ENCODE assay signal across 14 mouse cellular contexts in the genomic region with DNA sequence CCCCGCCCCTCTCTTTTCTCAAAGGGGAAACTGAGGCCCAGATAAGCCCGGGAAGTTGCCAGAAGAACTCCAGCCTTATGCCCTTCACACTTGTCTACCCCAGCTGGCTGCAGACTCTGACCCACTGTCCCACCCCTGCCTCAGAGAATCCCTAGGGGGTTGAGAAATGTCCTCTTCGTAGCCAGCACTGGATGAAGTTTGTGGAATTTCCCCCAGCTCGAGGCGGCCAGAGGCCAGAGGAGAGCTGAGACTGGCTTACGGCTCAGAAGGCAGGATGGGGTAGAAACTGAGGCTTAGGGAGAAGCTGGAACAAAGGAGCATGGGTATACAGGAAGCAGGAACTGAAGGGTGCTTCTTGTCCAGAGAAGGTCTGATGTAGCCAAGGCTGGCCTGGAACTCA. TPM values are rescaled to one million over a fixed set of nuclear protein-coding genes. Genes with fewer than 3 reads are reported as not detected.
A peak's percentile ranks its signal among the peaks of the same experiment; 100 is the strongest.
DNase-seq lines count a peak whose midpoint lies in the region; ATAC-seq lines count a peak whose summit lies in the region.
"Had no signal": no experiment of that assay in that cellular context is flagged by ENCODE, and none has a peak within 500 bp of the region (broad histone marks: within the 10 kb centered on the region; RNA-seq: fewer than 3 reads in every experiment).

No protein-coding gene starts in this region.

- no peak overlapping the region for H3K4me2 ChIP-seq in kidney, embryonic 16.5 days (replicated peaks; ENCODE audit: low read depth, low read length)
- no peak overlapping the region for H3K4me2 ChIP-seq in kidney, embryonic 15.5 days
- H3K4me2 ChIP-seq: midbrain, embryonic 11.5 days; neural tube, embryonic 12.5 days had no signal

- no peaks in the 10 kb centered on the region for H3K36me3 ChIP-seq in kidney, embryonic 16.5 days (ENCODE audit: insufficient read depth, low read length)
- no peaks in the 10 kb centered on the region for H3K36me3 ChIP-seq in kidney, embryonic 15.5 days
- H3K36me3 ChIP-seq: neural tube, embryonic 12.5 days had no signal

- 66% methylated on average over 6 of the region's 6 CpGs for WGBS in kidney, embryonic 16.5 days
- 58% methylated on average over 6 of the region's 6 CpGs for WGBS in kidney, embryonic 15.5 days

- H3K4me3 ChIP-seq in kidney, embryonic 16.5 days (ENCODE audit: low read length): no peak overlapping the region
- H3K4me3 ChIP-seq in kidney, embryonic 15.5 days (replicated peaks): no peak overlapping the region
- H3K4me3 ChIP-seq: left cerebral cortex, adult 2 months; neural tube, embryonic 12.5 days had no signal

- H3K9ac ChIP-seq in kidney, embryonic 16.5 days (replicated peaks; ENCODE audit: low read length): no peak overlapping the region
- H3K9ac ChIP-seq in kidney, embryonic 15.5 days: no peak overlapping the region
- H3K9ac ChIP-seq: liver, embryonic 14.5 days; neural tube, embryonic 12.5 days had no signal

- peaks cover 9% of the 10 kb centered on the region for H3K4me1 ChIP-seq in kidney, embryonic 16.5 days (ENCODE audit: insufficient read depth, low read length)
- peaks cover 29% of the 10 kb centered on the region for H3K4me1 ChIP-seq in kidney, embryonic 15.5 days

- no peak for ATAC-seq in kidney, embryonic 16.5 days (ENCODE audit: low FRiP score, low TSS enrichment)
- ATAC-seq in kidney, embryonic 15.5 days (replicated peaks; ENCODE audit: low FRiP score): no peak
- ATAC-seq: intestine, embryonic 16.5 days had no signal

- peak; percentile 51 for DNase-seq in kidney, adult 11 months
- peak; percentile 85 to 86 for DNase-seq in heart, adult 9 months (ENCODE audit: low spot score in 2 of 2)
- DNase-seq in lung, postnatal 36 days: peak; percentile 35
- DNase-seq in frontal cortex, postnatal 10 days (ENCODE audit: low spot score in 2 of 2): no peak
- DNase-seq in cerebellum, postnatal 25 days: no peak

- H3K27ac ChIP-seq in kidney, embryonic 16.5 days (ENCODE audit: low read length): no peak overlapping the region
- H3K27ac ChIP-seq in kidney, embryonic 15.5 days: peak overlapping the region; percentile 16; the same call in 1 of the 2 replicates
- H3K27ac ChIP-seq: left cerebral cortex, adult 2 months; liver, embryonic 14.5 days; neural tube, embryonic 12.5 days had no signal

- H3K9me3 ChIP-seq in kidney, embryonic 16.5 days (ENCODE audit: low read length): no peaks in the 10 kb centered on the region
- H3K9me3 ChIP-seq in kidney, embryonic 15.5 days (replicated peaks): no peaks in the 10 kb centered on the region
- H3K9me3 ChIP-seq: neural tube, embryonic 12.5 days had no signal

- no peaks in the 10 kb centered on the region for H3K27me3 ChIP-seq in kidney, embryonic 16.5 days (ENCODE audit: insufficient read depth, low read length)
- no peaks in the 10 kb centered on the region for H3K27me3 ChIP-seq in kidney, embryonic 15.5 days
- H3K27me3 ChIP-seq: neural tube, embryonic 12.5 days had no signal

RNA-seq across cellular contexts. Expression of a gene that starts 7.7 kb away (rescaled TPM):
- polyA plus RNA-seq in kidney, embryonic 16.5 days (2015; fragmentation: Nextera tagmentation; extraction: Ambion mirVana): 0.27 TPM in 1 of 2 replicates, not detected in the other
- 0.45 TPM in 1 of 2 replicates, not detected in the other for polyA plus RNA-seq in kidney, embryonic 15.5 days (2015; fragmentation: Nextera tagmentation; extraction: Ambion mirVana)
- polyA plus RNA-seq: heart, embryonic 14.5 days; midbrain, embryonic 11.5 days; neural tube, embryonic 12.5 days; urinary bladder, adult 2 months had no signal

RNA-seq across cellular contexts. Expression of a gene that starts 34.5 kb away (rescaled TPM):
- 36.3 and 38.9 TPM in 2 replicates for polyA plus RNA-seq in kidney, embryonic 16.5 days (2015; fragmentation: Nextera tagmentation; extraction: Ambion mirVana)
- polyA plus RNA-seq in kidney, embryonic 15.5 days (2015; fragmentation: Nextera tagmentation; extraction: Ambion mirVana): 32.3 and 34.5 TPM in 2 replicates

Comparison
In these comparisons a context has a peak if more than half of its experiments do, and no peak if none do; other contexts are left out.
1. DNase-seq: peak in kidney, adult 11 months (single experiment), heart, adult 9 months (2 of 2) and lung, postnatal 36 days (single experiment); none in frontal cortex, postnatal 10 days (0 of 2) and cerebellum, postnatal 25 days (0 of 2).